Mouse (Mus musculus) small intestine, adult 2 months (tissue): ENCODE results near the gene Xbp1.

Experiments used
- CTCF ChIP-seq: fragments of 200-500 bp; IDR thresholded peaks from 2 replicates; pipeline ENCODE4 v1.5.1; 2012; ENCODE audit warnings: low read depth, mild to moderate bottlenecking, control low read depth, inconsistent platforms, low read length, moderate library complexity, mixed read lengths; ENCODE audit not compliant: insufficient replicate concordance, insufficient read length; ENCODE audit errors: extremely low read depth
- POLR2A ChIP-seq: fragments of 200-500 bp; IDR thresholded peaks from 2 replicates; pipeline ENCODE4 v1.6.1; 2012; ENCODE audit warnings: low read depth, mild to moderate bottlenecking, control low read depth, inconsistent platforms, low read length, moderate library complexity

- TF ChIP-seq POLR2A (no peak), CTCF (no peak)
These were observed 46.0 kb downstream of the Xbp1 start for GRCm38 (mm10) chr11:5566506-5566905.
